Comparison of ENCODE assay signal across 34 mouse cellular contexts in genomic region chr1:189951861-189952260, GRCm38 (mm10).
"Had no signal": no experiment of that assay in that cellular context is flagged by ENCODE, and none has a peak within 500 bp of the region (broad histone marks: within the 10 kb centered on the region; RNA-seq: fewer than 3 reads in every experiment).

No protein-coding gene starts in this region.

- DNase-seq: heart, postnatal 10 days; heart, postnatal 36 days; heart, postnatal 4 days; kidney, adult 11 months; kidney, adult 18-20 months; kidney, adult 2 months; kidney, adult 8-10 months; kidney, adult 9 months; kidney, postnatal 10 days; kidney, postnatal 14 days; kidney, postnatal 25 days; kidney, postnatal 36 days; kidney, postnatal 4 days; layer of hippocampus, adult 9-11 months; layer of hippocampus, postnatal 36 days had no signal

- H3K4me1 ChIP-seq: heart, embryonic 12.5 days; heart, embryonic 15.5 days; hindbrain, embryonic 12.5 days; hindbrain, embryonic 13.5 days; hindbrain, embryonic 15.5 days; intestine, embryonic 15.5 days; kidney, embryonic 15.5 days had no signal

- H3K4me3 ChIP-seq: heart, embryonic 12.5 days; heart, embryonic 13.5 days; heart, embryonic 15.5 days; hindbrain, embryonic 10.5 days; hindbrain, embryonic 12.5 days; hindbrain, embryonic 13.5 days; hindbrain, embryonic 15.5 days; intestine, embryonic 15.5 days; kidney, embryonic 15.5 days; layer of hippocampus, adult 2 months; left cerebral cortex, adult 2 months had no signal

- H3K9ac ChIP-seq: heart, embryonic 12.5 days; heart, embryonic 13.5 days; heart, embryonic 15.5 days; hindbrain, embryonic 12.5 days; hindbrain, embryonic 13.5 days; hindbrain, embryonic 14.5 days; hindbrain, embryonic 15.5 days; intestine, embryonic 15.5 days; kidney, embryonic 15.5 days had no signal

- H3K27me3 ChIP-seq: heart, embryonic 15.5 days; hindbrain, embryonic 12.5 days; hindbrain, embryonic 13.5 days; hindbrain, embryonic 15.5 days; intestine, embryonic 15.5 days; kidney, embryonic 15.5 days had no signal

- ATAC-seq: hindbrain, embryonic 16.5 days; hindbrain, postnatal 0 days; inflammation-experienced regulatory T-cells, adult 6 months; intestine, embryonic 15.5 days; intestine, embryonic 16.5 days; intestine, postnatal 0 days had no signal

- H3K4me2 ChIP-seq: heart, embryonic 11.5 days; heart, embryonic 12.5 days; heart, embryonic 13.5 days; heart, embryonic 15.5 days; hindbrain, embryonic 12.5 days; hindbrain, embryonic 13.5 days; hindbrain, embryonic 14.5 days; hindbrain, embryonic 15.5 days; intestine, embryonic 15.5 days; kidney, embryonic 15.5 days had no signal

- H3K9me3 ChIP-seq: heart, embryonic 12.5 days; heart, embryonic 13.5 days; heart, embryonic 15.5 days; hindbrain, embryonic 10.5 days; hindbrain, embryonic 12.5 days; hindbrain, embryonic 13.5 days; hindbrain, embryonic 15.5 days; intestine, embryonic 15.5 days; kidney, embryonic 15.5 days had no signal

- H3K36me3 ChIP-seq: heart, embryonic 12.5 days; heart, embryonic 13.5 days; heart, embryonic 15.5 days; hindbrain, embryonic 10.5 days; hindbrain, embryonic 12.5 days; hindbrain, embryonic 13.5 days; hindbrain, embryonic 15.5 days; intestine, embryonic 15.5 days; kidney, embryonic 15.5 days had no signal

- H3K27ac ChIP-seq: heart, embryonic 13.5 days; heart, embryonic 15.5 days; hindbrain, embryonic 10.5 days; hindbrain, embryonic 12.5 days; hindbrain, embryonic 13.5 days; hindbrain, embryonic 14.5 days; hindbrain, embryonic 15.5 days; hindbrain, postnatal 0 days; intestine, embryonic 15.5 days; kidney, embryonic 15.5 days; kidney, postnatal 0 days; layer of hippocampus, adult 2 months; left cerebral cortex, adult 2 months had no signal
